Mouse (Mus musculus): ENCODE results near the gene Soga3.

DNA sequence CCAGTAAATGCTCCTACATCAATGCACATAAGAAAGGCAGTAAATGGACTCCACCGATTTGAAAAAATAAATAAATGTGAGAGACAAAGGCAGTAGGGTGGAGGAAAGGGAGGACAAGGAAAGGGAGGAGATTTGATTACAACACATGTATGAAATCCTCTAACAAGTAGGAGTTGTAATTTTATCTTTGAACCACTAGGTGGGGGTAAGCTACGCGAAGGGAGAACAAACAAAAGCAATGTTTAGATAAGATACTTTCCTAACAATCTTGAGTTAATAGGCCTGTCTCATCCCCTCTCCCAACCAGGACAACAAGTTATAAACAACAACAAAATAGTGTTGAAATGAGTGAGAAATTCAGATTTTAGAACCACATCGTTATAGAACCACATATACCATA, 36.7 kb upstream of the Soga3 start:
- no peak for TF ChIP-seq POLR2A (IDR thresholded peaks at IDR 0.05; ENCODE audit: low read depth, low read length)
- TF ChIP-seq CTCF (IDR thresholded peaks at IDR 0.05; ENCODE audit: borderline replicate concordance, insufficient read depth, low read length): no peak

All from embryonic fibroblast, embryonic 13.5 days (primary cell).